Mouse (Mus musculus) ES-E14 (cell line): ENCODE data around the gene Ell3. TPM values are rescaled to one million over a fixed set of nuclear protein-coding genes. Genes with fewer than 3 reads are reported as not detected.

Experiments used
- DNase-seq: peaks from one replicate; pipeline ENCODE4 v3.0.0-alpha.2; 2013; ENCODE audit warnings: low read depth, low spot score
- H3K27ac ChIP-seq: 2 replicates; pipeline ENCODE4 v1.5.1; 2012; ENCODE audit warnings: low read depth, mild to moderate bottlenecking, low read length, moderate library complexity, mixed read lengths; ENCODE audit not compliant: poor library complexity, insufficient read depth, severe bottlenecking
- H3K36me3 ChIP-seq: 2 replicates; pipeline ENCODE4 v1.6.1; 2012; ENCODE audit warnings: mild to moderate bottlenecking, low read length, moderate library complexity, mixed read lengths; ENCODE audit not compliant: control insufficient read depth, poor library complexity, insufficient read depth, severe bottlenecking
- H3K4me1 ChIP-seq, 2 experiments: fragments of 150-350 bp in 1 of 2; sonication (generic) in 1 of 2; 2 replicates each; pipeline ENCODE4 v1.6.1; 2012; ENCODE audit warnings: low read length in 2 of 2, mild to moderate bottlenecking in 1 of 2, mixed read lengths in 1 of 2; ENCODE audit not compliant: control insufficient read depth in 2 of 2, insufficient read depth in 2 of 2, poor library complexity in 1 of 2
- H3K4me3 ChIP-seq, 2 experiments: fragments of 150-350 bp in 1 of 2; sonication (generic) in 1 of 2; 2 replicates each; pipeline ENCODE4 v1.5.1; 2012; ENCODE audit warnings: low read length in 2 of 2, low read depth in 1 of 2, mild to moderate bottlenecking in 1 of 2, mixed read lengths in 1 of 2; ENCODE audit not compliant: insufficient read depth in 1 of 2, poor library complexity in 1 of 2, severe bottlenecking in 1 of 2
- H3K9ac ChIP-seq: 2 replicates; pipeline ENCODE4 v1.6.1; 2012; ENCODE audit warnings: low read depth, mild to moderate bottlenecking, low read length, mixed read lengths; ENCODE audit not compliant: poor library complexity, insufficient read depth, severe bottlenecking
- H3K9me3 ChIP-seq: fragments of 150-350 bp; sonication (generic); 2 replicates; pipeline ENCODE4 v1.6.1; 2012; ENCODE audit warnings: low read depth, mild to moderate bottlenecking, low read length; ENCODE audit not compliant: control insufficient read depth, insufficient read depth
- CHD2 ChIP-seq: IDR thresholded peaks from 2 replicates; pipeline ENCODE4 v1.6.1; 2014; ENCODE audit warnings: mild to moderate bottlenecking, low read depth, low read length, inconsistent platforms
- HCFC1 ChIP-seq: IDR thresholded peaks from 2 replicates; pipeline ENCODE4 v1.6.1; 2012; ENCODE audit warnings: low read length, inconsistent platforms, borderline replicate concordance; ENCODE audit not compliant: insufficient read depth
- MAFK ChIP-seq: IDR thresholded peaks from 2 replicates; pipeline ENCODE4 v1.6.1; 2014; ENCODE audit warnings: mild to moderate bottlenecking, low read depth, low read length, inconsistent platforms; ENCODE audit not compliant: insufficient read depth
- ZC3H11A ChIP-seq: IDR thresholded peaks from 2 replicates; pipeline ENCODE4 v1.6.1; 2012; ENCODE audit warnings: low read depth, mild to moderate bottlenecking, inconsistent platforms, low read length, borderline replicate concordance
- ZNF384 ChIP-seq: IDR thresholded peaks from 2 replicates; pipeline ENCODE4 v1.6.1; 2012; ENCODE audit warnings: low read depth, low read length, inconsistent platforms
- in situ Hi-C, 2 experiments: fragments of 600-800 bp; cut with MboI; formaldehyde crosslinking; loops; one replicate each; pipeline ENCODE4 v1.15.1; 2025; ENCODE audit warnings: low sequenced_read_pairs in 2 of 2, inconsistent platforms in 1 of 2; ENCODE audit not compliant: unreplicated experiment in 2 of 2
- total RNA-seq: library from RNA; depleted of rRNA; stranded (reverse); fragments of 300-350 nt; gene quantifications from 2 replicates; pipeline ENCODE4 v1.2.3, GENCODE M21; 2012

The Ell3 gene
- total RNA-seq, 1 experiment, result 7.5 TPM

- Histone ChIP-seq H3K27ac (no peak overlapping the region), H3K4me1 (0 out of 4 replicates have a peak, but pooled peaks cover 0 to 2% of the 10 kb centered on the region in 2 experiments), H3K36me3 (peaks cover 12% of the 10 kb centered on the region), H3K9ac (no peak overlapping the region), H3K9me3 (no peaks in the 10 kb centered on the region), H3K4me3 (no peak overlapping the region)
- in situ Hi-C loops, result no loop called here
- TF ChIP-seq MAFK (no peak), HCFC1 (no peak), ZNF384 (no peak), ZC3H11A (no peak), CHD2 (no peak)
- DNase-seq, result no peak
Measured at GRCm38 (mm10) chr2:121440834-121441605, 3.1 kb downstream of the Ell3 start.

- no peak for TF ChIP-seq MAFK
- TF ChIP-seq ZC3H11A, result no peak
- TF ChIP-seq CHD2, result no peak
- no peak for TF ChIP-seq HCFC1
- TF ChIP-seq ZNF384, result no peak
- no peak overlapping the region for H3K27ac ChIP-seq
- no peak overlapping the region for H3K4me3 ChIP-seq
- H3K36me3 ChIP-seq, result peaks cover 19% of the 10 kb centered on the region
- H3K9ac ChIP-seq, result no peak overlapping the region
- H3K9me3 ChIP-seq, result no peaks in the 10 kb centered on the region
- in situ Hi-C loops, result no loop called here
- H3K4me1 ChIP-seq, result no peaks in the 10 kb centered on the region
- DNase-seq, result no peak
Measured at GRCm38 (mm10) chr2:121439746-121440145, 4.3 kb downstream of the Ell3 start.

GRCm38 (mm10) chr2:121434854-121435253 lies 9.2 kb downstream of the Ell3 start:
- no peak for TF ChIP-seq MAFK
- no peak for TF ChIP-seq ZC3H11A
- TF ChIP-seq ZNF384, result no peak
- no peak for TF ChIP-seq HCFC1
- TF ChIP-seq CHD2, result no peak
- H3K9ac ChIP-seq, result no peak overlapping the region
- peaks cover 45% of the 10 kb centered on the region for H3K36me3 ChIP-seq
- no peaks in the 10 kb centered on the region for H3K9me3 ChIP-seq
- H3K4me3 ChIP-seq, result no peak overlapping the region
- no peak for DNase-seq
- no peaks in the 10 kb centered on the region for H3K4me1 ChIP-seq
- no peak overlapping the region for H3K27ac ChIP-seq
- in situ Hi-C loops, result no loop called here

- H3K9ac ChIP-seq, result no peak overlapping the region
- DNase-seq, result no peak
- no peak overlapping the region for H3K27ac ChIP-seq
- TF ChIP-seq ZNF384, result no peak
- no peaks in the 10 kb centered on the region for H3K9me3 ChIP-seq
- H3K4me1 ChIP-seq, result no peaks in the 10 kb centered on the region
- no peak overlapping the region for H3K4me3 ChIP-seq
- H3K36me3 ChIP-seq, result peaks cover 24% of the 10 kb centered on the region
- in situ Hi-C loops, result no loop called here
Measured at GRCm38 (mm10) chr2:121425890-121426289, 18.2 kb downstream of the Ell3 start.

- no peaks in the 10 kb centered on the region for H3K4me1 ChIP-seq
- H3K9ac ChIP-seq, result no peak overlapping the region
- in situ Hi-C loops, result no loop called here
- TF ChIP-seq CHD2, result no peak
- no peak for TF ChIP-seq MAFK
- TF ChIP-seq ZC3H11A, result no peak
- TF ChIP-seq HCFC1, result no peak
- no peak for TF ChIP-seq ZNF384
- no peak overlapping the region for H3K4me3 ChIP-seq
- DNase-seq, result no peak
- H3K27ac ChIP-seq, result no peak overlapping the region
- H3K9me3 ChIP-seq, result no peaks in the 10 kb centered on the region
- peaks cover 21% of the 10 kb centered on the region for H3K36me3 ChIP-seq
Measured at GRCm38 (mm10) chr2:121423166-121423565, 20.9 kb downstream of the Ell3 start.
